Mouse (Mus musculus): ENCODE measurements around the gene Jph4. TPM values are rescaled to one million over a fixed set of nuclear protein-coding genes. Genes with fewer than 3 reads are reported as not detected.
A peak's percentile ranks its signal among the peaks of the same experiment; 100 is the strongest.

Jph4 gene
- polyA plus RNA-seq, 1 experiment = not detected

DNA sequence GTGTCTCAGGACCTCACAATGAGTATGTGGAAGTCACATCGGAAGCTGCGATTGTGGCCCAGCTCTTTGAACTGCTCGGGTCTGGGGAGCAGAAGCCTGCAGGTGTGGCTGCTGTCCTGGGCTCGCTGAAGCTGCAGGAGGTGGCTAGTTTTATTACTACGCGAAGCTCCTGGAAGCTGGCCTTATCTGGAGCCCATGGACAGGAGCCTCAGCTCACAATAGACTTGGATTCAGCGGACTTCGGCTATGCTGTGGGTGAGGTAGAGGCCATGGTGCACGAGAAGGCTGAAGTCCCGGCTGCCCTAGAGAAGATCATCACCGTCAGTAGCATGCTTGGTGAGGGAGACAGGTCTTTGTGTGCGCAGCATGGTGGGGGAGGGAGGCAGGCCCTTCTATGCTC, 21.1 kb downstream of the Jph4 start:
- no peaks in the 10 kb centered on the region for H3K79me3 ChIP-seq (ENCODE audit: low read depth)
- peak overlapping the region; percentile 5 for H3ac ChIP-seq (ENCODE audit: control insufficient read depth, insufficient read length, low read depth)
- H3K4me3 ChIP-seq (ENCODE audit: insufficient read depth, poor library complexity, severe bottlenecking) = no peak overlapping the region
- peaks cover 9% of the 10 kb centered on the region for H3K36me3 ChIP-seq (ENCODE audit: control insufficient read depth, insufficient read depth)
- no peak for TF ChIP-seq MYOD1 (IDR thresholded peaks at IDR 0.05; ENCODE audit: control insufficient read depth, insufficient read length, low read depth)
- TF ChIP-seq MYOG (IDR thresholded peaks at IDR 0.05; ENCODE audit: control insufficient read depth, extremely low read depth, insufficient read length) = no peak
- TF ChIP-seq CTCF (IDR thresholded peaks at IDR 0.05; ENCODE audit: control insufficient read depth, insufficient read depth, insufficient read length) = no peak
- TF ChIP-seq CEBPB (IDR thresholded peaks at IDR 0.05; ENCODE audit: low read depth) = no peak
- no peak for TF ChIP-seq MAX (IDR thresholded peaks at IDR 0.05)
- no peak for TF ChIP-seq USF1 (IDR thresholded peaks at IDR 0.05; ENCODE audit: low read depth)
- no peak for TF ChIP-seq FOSL1 (IDR thresholded peaks at IDR 0.05; ENCODE audit: insufficient read depth, low read length, poor library complexity, severe bottlenecking)
- peaks cover 8% of the 10 kb centered on the region for H3K79me2 ChIP-seq (ENCODE audit: control insufficient read depth, insufficient read depth)
- H3K27me3 ChIP-seq (ENCODE audit: control insufficient read depth, insufficient read depth, insufficient read length) = no peaks in the 10 kb centered on the region

DNA sequence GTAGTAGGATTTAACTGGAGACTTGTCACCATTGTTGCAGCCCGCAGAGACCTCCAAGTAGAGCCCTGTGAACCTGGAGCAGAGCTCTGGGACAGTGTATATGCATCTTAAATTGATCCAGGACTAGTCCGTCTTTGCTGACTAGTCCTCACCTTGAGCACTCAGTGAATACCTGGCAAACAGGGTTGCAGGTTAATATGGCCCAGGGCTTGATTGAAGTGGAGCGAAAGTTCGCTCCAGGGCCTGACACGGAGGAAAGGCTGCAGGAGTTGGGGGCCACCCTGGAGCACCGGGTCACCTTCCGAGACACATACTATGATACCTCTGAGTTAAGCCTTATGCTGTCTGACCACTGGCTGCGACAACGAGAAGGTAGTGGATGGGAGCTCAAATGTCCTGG, 21.5 kb downstream of the Jph4 start:
- TF ChIP-seq FOSL1 (IDR thresholded peaks at IDR 0.05; ENCODE audit: insufficient read depth, low read length, poor library complexity, severe bottlenecking) (no peak), MYOD1 (IDR thresholded peaks at IDR 0.05; ENCODE audit: control insufficient read depth, insufficient read length, low read depth) (no peak), USF1 (IDR thresholded peaks at IDR 0.05; ENCODE audit: low read depth) (no peak), CTCF (IDR thresholded peaks at IDR 0.05; ENCODE audit: control insufficient read depth, insufficient read depth, insufficient read length) (no peak), MYOG (IDR thresholded peaks at IDR 0.05; ENCODE audit: control insufficient read depth, extremely low read depth, insufficient read length) (no peak), MAX (IDR thresholded peaks at IDR 0.05) (no peak), CEBPB (IDR thresholded peaks at IDR 0.05; ENCODE audit: low read depth) (no peak)
- no peaks in the 10 kb centered on the region for H3K27me3 ChIP-seq (ENCODE audit: control insufficient read depth, insufficient read depth, insufficient read length)
- peak overlapping the region; percentile 35 for H3K4me3 ChIP-seq (ENCODE audit: insufficient read depth, poor library complexity, severe bottlenecking)
- H3K79me3 ChIP-seq (ENCODE audit: low read depth) = no peaks in the 10 kb centered on the region
- peak overlapping the region; percentile 65 for H3ac ChIP-seq (ENCODE audit: control insufficient read depth, insufficient read length, low read depth)
- peaks cover 8% of the 10 kb centered on the region for H3K79me2 ChIP-seq (ENCODE audit: control insufficient read depth, insufficient read depth)
- peaks cover 9% of the 10 kb centered on the region for H3K36me3 ChIP-seq (ENCODE audit: control insufficient read depth, insufficient read depth)

DNA sequence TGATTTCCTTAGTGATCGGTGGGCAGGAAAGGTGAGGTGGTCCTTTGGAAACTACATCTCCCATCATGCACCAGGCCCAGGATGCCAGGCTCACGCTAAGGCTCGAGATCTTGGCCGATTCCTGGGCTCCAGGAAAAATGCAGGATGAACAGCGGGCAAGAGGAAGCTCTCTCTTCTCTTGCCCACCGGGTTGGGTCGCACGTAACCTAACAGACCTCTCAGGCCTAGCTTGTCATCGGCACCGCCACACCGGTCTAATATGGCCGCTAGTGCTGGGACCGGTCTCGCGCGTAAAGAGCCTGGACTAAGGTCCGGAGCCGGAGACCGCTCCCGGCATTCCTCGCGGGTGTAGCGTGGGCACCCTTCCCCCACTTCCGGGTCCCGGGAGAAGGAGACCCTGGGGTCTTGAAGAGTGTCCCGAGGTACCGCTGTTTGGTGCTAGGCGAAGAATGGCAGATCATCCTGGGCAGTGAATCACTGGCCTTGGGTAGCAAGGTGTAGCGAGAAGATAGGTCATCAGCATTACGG, 22.0 kb downstream of the Jph4 start, which contains the start of gene Thtpa:
Gene Thtpa (plus strand): TSS at position 81 of the 528 bp plus-strand sequence.
- Histone ChIP-seq H3K79me2 (ENCODE audit: control insufficient read depth, insufficient read depth) (peaks cover 8% of the 10 kb centered on the region), H3K79me3 (ENCODE audit: low read depth) (no peaks in the 10 kb centered on the region), H3K36me3 (ENCODE audit: control insufficient read depth, insufficient read depth) (peaks cover 9% of the 10 kb centered on the region), H3K4me3 (ENCODE audit: insufficient read depth, poor library complexity, severe bottlenecking) (peak within 1 kb of the TSS; percentile 35), H3K27me3 (ENCODE audit: control insufficient read depth, insufficient read depth, insufficient read length) (no peaks in the 10 kb centered on the region), H3ac (ENCODE audit: control insufficient read depth, insufficient read length, low read depth) (peak within 1 kb of the TSS; percentile 65)
- TF ChIP-seq MAX (IDR thresholded peaks at IDR 0.05) = peak; percentile 43
- no peak for TF ChIP-seq FOSL1 (IDR thresholded peaks at IDR 0.05; ENCODE audit: insufficient read depth, low read length, poor library complexity, severe bottlenecking)
- no peak for TF ChIP-seq CTCF (IDR thresholded peaks at IDR 0.05; ENCODE audit: control insufficient read depth, insufficient read depth, insufficient read length)
- TF ChIP-seq CEBPB (IDR thresholded peaks at IDR 0.05; ENCODE audit: low read depth) = no peak

DNA sequence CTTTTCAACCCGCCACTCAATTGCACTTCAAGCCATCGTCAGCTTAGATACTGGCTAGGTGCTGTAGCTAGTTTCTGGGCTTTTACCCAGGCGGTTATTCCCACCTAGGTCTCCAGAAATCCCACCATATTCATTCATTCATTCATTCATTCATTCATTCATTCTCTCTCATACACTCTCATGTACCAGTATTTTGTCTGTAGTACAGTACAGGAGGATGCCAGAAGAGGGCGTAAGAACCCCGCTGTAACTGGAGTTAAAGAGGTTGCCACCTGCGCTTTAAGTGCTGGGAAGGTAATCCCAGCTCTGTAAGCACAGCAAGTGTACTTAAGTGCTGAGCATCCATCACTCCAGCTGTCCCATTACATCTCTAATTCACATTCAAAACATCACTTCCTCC, 22.8 kb downstream of the Jph4 start:
- H3ac ChIP-seq (ENCODE audit: control insufficient read depth, insufficient read length, low read depth) = no peak overlapping the region
- peaks cover 4% of the 10 kb centered on the region for H3K36me3 ChIP-seq (ENCODE audit: control insufficient read depth, insufficient read depth)
- H3K79me2 ChIP-seq (ENCODE audit: control insufficient read depth, insufficient read depth) = peaks cover 8% of the 10 kb centered on the region
- H3K79me3 ChIP-seq (ENCODE audit: low read depth) = no peaks in the 10 kb centered on the region
- TF ChIP-seq MYOG (IDR thresholded peaks at IDR 0.05; ENCODE audit: control insufficient read depth, extremely low read depth, insufficient read length) (no peak), MYOD1 (IDR thresholded peaks at IDR 0.05; ENCODE audit: control insufficient read depth, insufficient read length, low read depth) (no peak), CTCF (IDR thresholded peaks at IDR 0.05; ENCODE audit: control insufficient read depth, insufficient read depth, insufficient read length) (no peak), FOSL1 (IDR thresholded peaks at IDR 0.05; ENCODE audit: insufficient read depth, low read length, poor library complexity, severe bottlenecking) (no peak), CEBPB (IDR thresholded peaks at IDR 0.05; ENCODE audit: low read depth) (no peak), USF1 (IDR thresholded peaks at IDR 0.05; ENCODE audit: low read depth) (no peak), MAX (IDR thresholded peaks at IDR 0.05) (no peak)
- H3K27me3 ChIP-seq (ENCODE audit: control insufficient read depth, insufficient read depth, insufficient read length) = no peaks in the 10 kb centered on the region
- no peak overlapping the region for H3K4me3 ChIP-seq (ENCODE audit: insufficient read depth, poor library complexity, severe bottlenecking)

DNA sequence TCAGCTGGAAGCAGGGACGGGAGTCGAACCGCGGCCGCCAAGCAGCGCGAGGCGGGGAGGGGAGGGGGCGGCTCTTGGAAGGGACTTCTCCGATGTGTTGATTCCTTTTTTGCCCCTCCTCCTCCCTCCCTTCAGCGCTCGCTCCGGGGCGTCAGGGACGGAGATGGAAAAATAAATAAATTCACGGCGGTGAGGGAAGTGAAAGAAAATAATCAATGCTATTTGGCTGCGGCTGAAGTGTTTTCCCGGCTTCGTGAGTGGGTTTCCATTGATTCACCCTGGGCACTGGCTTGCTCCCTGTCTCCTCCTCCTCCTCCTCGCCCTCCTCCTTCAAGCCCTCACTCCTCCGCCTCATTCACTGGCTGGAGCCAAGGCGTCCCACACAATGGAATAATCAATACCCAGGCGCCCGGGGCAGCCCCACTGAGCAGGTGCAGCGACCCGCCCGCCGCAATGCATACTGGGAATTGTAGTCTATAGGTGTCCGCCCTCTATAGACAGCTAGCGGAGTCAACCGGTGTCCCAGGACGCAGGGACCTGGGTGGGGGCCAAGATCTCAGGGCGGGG, 24.6 kb downstream of the Jph4 start, which contains the start of gene Zfhx2:
Gene Zfhx2 (minus strand): TSS at position 314 of the 567 bp plus-strand sequence.
- H3K4me3 ChIP-seq (ENCODE audit: insufficient read depth, poor library complexity, severe bottlenecking) = peak within 1 kb of the TSS; percentile 45
- no peaks in the 10 kb centered on the region for H3K36me3 ChIP-seq (ENCODE audit: control insufficient read depth, insufficient read depth)
- peak within 1 kb of the TSS; percentile 47 for H3ac ChIP-seq (ENCODE audit: control insufficient read depth, insufficient read length, low read depth)
- no peak for TF ChIP-seq CTCF (IDR thresholded peaks at IDR 0.05; ENCODE audit: control insufficient read depth, insufficient read depth, insufficient read length)
- TF ChIP-seq MAX (IDR thresholded peaks at IDR 0.05) = peak; percentile 40
- no peak for TF ChIP-seq USF1 (IDR thresholded peaks at IDR 0.05; ENCODE audit: low read depth)
- peak; percentile 24 for TF ChIP-seq MYOD1 (IDR thresholded peaks at IDR 0.05; ENCODE audit: control insufficient read depth, insufficient read length, low read depth)
- no peak for TF ChIP-seq FOSL1 (IDR thresholded peaks at IDR 0.05; ENCODE audit: insufficient read depth, low read length, poor library complexity, severe bottlenecking)
- H3K79me3 ChIP-seq (ENCODE audit: low read depth) = no peaks in the 10 kb centered on the region
- H3K79me2 ChIP-seq (ENCODE audit: control insufficient read depth, insufficient read depth) = peaks cover 8% of the 10 kb centered on the region
- H3K27me3 ChIP-seq (ENCODE audit: control insufficient read depth, insufficient read depth, insufficient read length) = no peaks in the 10 kb centered on the region
